Comparison of ENCODE assay signal across 8 mouse cellular contexts in the genomic region with DNA sequence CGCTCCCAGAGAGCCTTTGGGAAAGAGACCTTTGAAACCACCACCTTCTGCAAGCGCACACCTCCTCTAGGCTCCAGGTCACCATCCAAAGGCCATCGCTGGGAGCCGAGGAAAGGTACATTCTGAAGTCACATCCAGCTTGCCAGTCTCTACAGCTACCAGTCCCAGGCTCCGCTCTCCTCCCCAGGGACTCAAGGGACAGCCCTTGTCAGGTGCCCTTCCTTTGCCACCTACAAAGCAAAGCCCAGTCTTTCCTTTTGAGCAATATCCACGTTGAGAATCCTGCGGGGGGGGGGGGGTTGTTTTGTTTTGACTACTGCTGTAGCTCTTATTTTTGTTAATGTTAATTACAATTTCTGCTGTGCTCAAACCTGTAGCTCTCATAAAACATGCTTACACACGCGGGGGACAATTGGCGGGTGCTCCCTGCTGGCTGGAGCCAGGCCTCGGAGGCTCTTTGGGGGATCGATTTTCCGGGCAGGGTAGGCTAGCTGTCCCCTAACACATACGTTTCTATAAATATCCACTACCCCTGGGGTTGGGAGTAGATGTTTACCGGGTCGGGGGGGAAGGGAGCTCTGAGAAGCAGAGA. TPM values are rescaled to one million over a fixed set of nuclear protein-coding genes. Genes with fewer than 3 reads are reported as not detected.
DNase-seq lines count a peak whose midpoint lies in the region; ATAC-seq lines count a peak whose summit lies in the region.

No protein-coding gene starts in this region.

- H3K9ac ChIP-seq in embryonic facial prominence, embryonic 12.5 days = peak overlapping the region; percentile 99
- peak overlapping the region; percentile 98 for H3K9ac ChIP-seq in intestine, embryonic 14.5 days (ENCODE audit: low read length)
- H3K9ac ChIP-seq in liver, embryonic 16.5 days (ENCODE audit: low read depth, low read length) = peak overlapping the region; percentile 79

- peak overlapping the region; percentile 97 for H3K4me2 ChIP-seq in embryonic facial prominence, embryonic 12.5 days (replicated peaks)
- peak overlapping the region; percentile 96 for H3K4me2 ChIP-seq in intestine, embryonic 14.5 days (ENCODE audit: low read length)
- peak overlapping the region; percentile 82 for H3K4me2 ChIP-seq in liver, embryonic 16.5 days (ENCODE audit: low read depth, low read length)

- no peaks in the 10 kb centered on the region for H3K27me3 ChIP-seq in embryonic facial prominence, embryonic 12.5 days
- no peaks in the 10 kb centered on the region for H3K27me3 ChIP-seq in intestine, embryonic 14.5 days (replicated peaks; ENCODE audit: control insufficient read depth, insufficient read depth, low read length)
- peaks cover 12% of the 10 kb centered on the region for H3K27me3 ChIP-seq in liver, embryonic 16.5 days (ENCODE audit: control insufficient read depth, insufficient read depth, low read depth, low read length)

- peak overlapping the region; percentile 96; the same call in 1 of the 2 replicates for H3K27ac ChIP-seq in embryonic facial prominence, embryonic 12.5 days
- peak overlapping the region; percentile 97 for H3K27ac ChIP-seq in intestine, embryonic 14.5 days (ENCODE audit: low read depth)
- H3K27ac ChIP-seq in liver, embryonic 16.5 days (ENCODE audit: low read length) = peak overlapping the region; percentile 77

- peak overlapping the region; percentile 98 for H3K4me3 ChIP-seq in embryonic facial prominence, embryonic 12.5 days
- H3K4me3 ChIP-seq in intestine, embryonic 14.5 days (ENCODE audit: low read depth, low read length) = peak overlapping the region; percentile 92
- peak overlapping the region; percentile 76 for H3K4me3 ChIP-seq in liver, embryonic 16.5 days (ENCODE audit: low read depth, low read length)

- WGBS in embryonic facial prominence, embryonic 12.5 days = 9% methylated on average over 16 of the region's 16 CpGs
- WGBS in intestine, embryonic 14.5 days = 10% methylated on average over 16 of the region's 16 CpGs
- 19% methylated on average over 16 of the region's 16 CpGs for WGBS in liver, embryonic 16.5 days (ENCODE audit: insufficient replicate concordance)

- H3K9me3 ChIP-seq in embryonic facial prominence, embryonic 12.5 days = no peaks in the 10 kb centered on the region
- H3K9me3 ChIP-seq in intestine, embryonic 14.5 days (ENCODE audit: control insufficient read depth, low read length) = no peaks in the 10 kb centered on the region
- H3K9me3 ChIP-seq in liver, embryonic 16.5 days (replicated peaks; ENCODE audit: control insufficient read depth, low read length) = no peaks in the 10 kb centered on the region

- H3K36me3 ChIP-seq in embryonic facial prominence, embryonic 12.5 days = peaks cover 28% of the 10 kb centered on the region
- H3K36me3 ChIP-seq in intestine, embryonic 14.5 days (ENCODE audit: control insufficient read depth, insufficient read depth, low read length) = peaks cover 24% of the 10 kb centered on the region
- no peaks in the 10 kb centered on the region for H3K36me3 ChIP-seq in liver, embryonic 16.5 days (ENCODE audit: control insufficient read depth, insufficient read depth)

- no peak for ATAC-seq in embryonic facial prominence, embryonic 12.5 days (ENCODE audit: insufficient number of reproducible peaks, insufficient read depth, low FRiP score, low TSS enrichment)
- peak; percentile 2; the same call in 1 of the 2 replicates for ATAC-seq in intestine, embryonic 14.5 days (replicated peaks; ENCODE audit: low FRiP score, low TSS enrichment, low read depth)
- ATAC-seq in liver, embryonic 16.5 days (ENCODE audit: low read depth) = peak; percentile 7; the same call in 1 of the 2 replicates

- DNase-seq in embryo, embryonic 11 days = peak; percentile 22
- DNase-seq in embryo, embryonic 10 days (ENCODE audit: low spot score) = no peak
- DNase-seq in A20 (ENCODE audit: low read depth, low spot score) = peak; percentile 33
- peak; percentile 68 for DNase-seq in intestine, embryonic 14.5 days (ENCODE audit: low spot score)
- peak; percentile 67 for DNase-seq in yolk sac, embryonic 10.5 days (ENCODE audit: low spot score)
- no peak for DNase-seq in c-Kit-positive CD71-positive TER-119-positive erythroid progenitor cells, embryonic 14.5 days (ENCODE audit: low spot score)

- H3K4me1 ChIP-seq in embryonic facial prominence, embryonic 12.5 days = peaks cover 31% of the 10 kb centered on the region
- H3K4me1 ChIP-seq in intestine, embryonic 14.5 days (replicated peaks; ENCODE audit: control insufficient read depth, insufficient read depth, low read length) = peaks cover 19% of the 10 kb centered on the region
- H3K4me1 ChIP-seq in liver, embryonic 16.5 days (ENCODE audit: control insufficient read depth, low read depth, low read length) = peaks cover 12% of the 10 kb centered on the region

RNA-seq across cellular contexts. Expression of gene Dyrk2, which starts 2.6 kb away (rescaled TPM):
- 10.7 and 11.7 TPM in 2 replicates for polyA plus RNA-seq in embryonic facial prominence, embryonic 12.5 days (2016; fragmentation: Nextera tagmentation; extraction: Ambion mirVana)
- 13.5 and 13.9 TPM in 2 replicates for polyA plus RNA-seq in intestine, embryonic 14.5 days (2014; fragmentation: Nextera tagmentation; extraction: Ambion mirVana)
- 2.3 and 2.4 TPM in 2 replicates for polyA plus RNA-seq in liver, embryonic 16.5 days (2015; fragmentation: Nextera tagmentation; extraction: Ambion mirVana)

Comparison
In these comparisons a context has a peak if more than half of its experiments do, and no peak if none do; other contexts are left out.
1. DNase-seq: peak in embryo, embryonic 11 days (single experiment), A20 (single experiment), intestine, embryonic 14.5 days (single experiment) and yolk sac, embryonic 10.5 days (single experiment); none in embryo, embryonic 10 days (single experiment) and c-Kit-positive CD71-positive TER-119-positive erythroid progenitor cells, embryonic 14.5 days (single experiment).
2. Peak in every context shown above with its lines, with median percentiles within 50 percentile points of each other: H3K27ac ChIP-seq, H3K4me2 ChIP-seq, H3K4me3 ChIP-seq and H3K9ac ChIP-seq.